Mouse (Mus musculus) myocyte (in vitro differentiated cells): ENCODE results near the gene Olfr286. TPM values are rescaled to one million over a fixed set of nuclear protein-coding genes. Genes with fewer than 3 reads are reported as not detected.

Experiments used
- H3K27me3 ChIP-seq: one replicate; pipeline ENCODE4 v1.6.1; 2011; ENCODE audit not compliant: control insufficient read depth, insufficient read depth, insufficient read length
- H3K36me3 ChIP-seq: one replicate; pipeline ENCODE4 v1.6.1; 2011; ENCODE audit not compliant: control insufficient read depth, insufficient read depth
- H3K4me2 ChIP-seq: one replicate; pipeline ENCODE4 v1.6.1; 2011; ENCODE audit warnings: low read depth, control low read depth
- H3K4me3 ChIP-seq: one replicate; pipeline ENCODE4 v1.5.1; 2011; ENCODE audit warnings: mild to moderate bottlenecking, control low read depth, moderate library complexity
- H3K79me2 ChIP-seq: one replicate; pipeline ENCODE4 v1.6.1; 2011; ENCODE audit not compliant: control insufficient read depth, insufficient read depth
- H3ac ChIP-seq: one replicate; pipeline ENCODE4 v1.6.1; 2011; ENCODE audit not compliant: control insufficient read depth, insufficient read length
- CEBPB ChIP-seq: IDR thresholded peaks from 2 replicates; pipeline ENCODE4 v1.6.1; 2011; ENCODE audit warnings: mild to moderate bottlenecking, moderate library complexity; ENCODE audit not compliant: poor library complexity, insufficient read depth, severe bottlenecking
- E2F4 ChIP-seq: IDR thresholded peaks from one replicate; pipeline ENCODE4 v1.6.1; 2011; ENCODE audit warnings: mild to moderate bottlenecking, control low read depth, moderate library complexity; ENCODE audit not compliant: insufficient read depth
- MAX ChIP-seq: IDR thresholded peaks from one replicate; pipeline ENCODE4 v1.6.1; 2011; ENCODE audit warnings: low read depth, mild to moderate bottlenecking, control low read depth
- MYOD1 ChIP-seq, 3 experiments: IDR thresholded peaks; one replicate each; pipeline ENCODE4 v1.6.1; 2011; ENCODE audit warnings: control low read depth in 2 of 3, low read depth in 2 of 3, mild to moderate bottlenecking in 2 of 3, moderate library complexity in 1 of 3; ENCODE audit not compliant: insufficient read length in 2 of 3, control insufficient read depth in 1 of 3
- MYOG ChIP-seq, 3 experiments: IDR thresholded peaks; one replicate each; pipeline ENCODE4 v1.6.1; 2011; ENCODE audit warnings: control low read depth in 2 of 3, low read depth in 2 of 3, mild to moderate bottlenecking in 2 of 3; ENCODE audit not compliant: insufficient read length in 2 of 3, control insufficient read depth in 1 of 3, insufficient read depth in 1 of 3
- POLR2A ChIP-seq: IDR thresholded peaks from one replicate; pipeline ENCODE4 v1.6.1; 2011; ENCODE audit warnings: low read depth, mild to moderate bottlenecking, control low read depth, moderate library complexity; ENCODE audit not compliant: insufficient read length
- POLR2AphosphoS2 ChIP-seq: IDR thresholded peaks from one replicate; pipeline ENCODE4 v1.6.1; 2011; ENCODE audit warnings: low read depth, control low read depth; ENCODE audit not compliant: insufficient read length
- REST ChIP-seq: IDR thresholded peaks from one replicate; pipeline ENCODE4 v1.6.1; 2011; ENCODE audit warnings: mild to moderate bottlenecking, control low read depth, moderate library complexity; ENCODE audit not compliant: insufficient read depth, insufficient read length
- SRF ChIP-seq: IDR thresholded peaks from one replicate; pipeline ENCODE4 v1.6.1; 2011; ENCODE audit warnings: low read depth; ENCODE audit not compliant: control insufficient read depth, insufficient read length
- TCF12 ChIP-seq: IDR thresholded peaks from one replicate; pipeline ENCODE4 v1.6.1; 2011; ENCODE audit warnings: mild to moderate bottlenecking, control low read depth; ENCODE audit not compliant: poor library complexity, insufficient read depth, severe bottlenecking
- TCF3 ChIP-seq: IDR thresholded peaks from one replicate; pipeline ENCODE4 v1.6.1; 2011; ENCODE audit warnings: low read depth, control low read depth; ENCODE audit not compliant: insufficient read length
- USF1 ChIP-seq: IDR thresholded peaks from one replicate; pipeline ENCODE4 v1.6.1; 2011; ENCODE audit warnings: low read depth, mild to moderate bottlenecking, control low read depth, moderate library complexity
- polyA plus RNA-seq: library from polyadenylated mRNA; unstranded; fragments of >200 nt; fragmentation: generic; extraction: Trizol; gene quantifications from one replicate; pipeline ENCODE4 v1.2.1, GENCODE M21; 2012; ENCODE audit warnings: missing spikeins

Olfr286 gene
- polyA plus RNA-seq, 1 experiment: not detected

DNA sequence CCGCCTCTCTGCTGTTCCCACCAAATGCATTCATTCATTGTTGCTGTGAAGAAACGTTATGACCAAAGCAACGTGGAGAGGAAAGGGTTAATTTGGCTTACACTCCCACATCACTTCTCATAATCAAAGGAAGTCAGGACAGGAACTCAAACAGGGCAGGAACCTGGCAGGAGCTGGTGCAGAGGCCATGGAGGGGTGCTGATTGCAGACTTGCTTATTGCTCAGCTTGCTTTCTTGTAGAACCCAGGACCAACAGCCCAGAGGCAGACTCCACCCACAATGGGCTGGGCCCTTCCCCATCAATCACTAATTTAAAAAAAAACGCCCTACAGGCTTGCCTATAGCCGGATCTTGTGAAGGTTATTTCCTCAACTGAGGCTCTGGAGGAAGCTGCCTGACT lies 20.1 kb downstream of the Olfr286 start:
- Histone ChIP-seq H3ac (no peak overlapping the region), H3K36me3 (no peaks in the 10 kb centered on the region), H3K4me2 (no peak overlapping the region), H3K4me3 (no peak overlapping the region), H3K79me2 (no peaks in the 10 kb centered on the region), H3K27me3 (peaks cover 4% of the 10 kb centered on the region)
- TF ChIP-seq TCF12 (no peak), MYOG (IDR thresholded peaks at IDR 0.05; ENCODE audit: control insufficient read depth in 1 of 3, insufficient read depth in 1 of 3, insufficient read length in 2 of 3, low read depth in 2 of 3) (no peak), MYOD1 (IDR thresholded peaks at IDR 0.05; ENCODE audit: control insufficient read depth in 1 of 3, insufficient read length in 2 of 3, low read depth in 2 of 3) (no peak), POLR2A (no peak), TCF3 (no peak), CEBPB (no peak), USF1 (no peak), POLR2AphosphoS2 (no peak), SRF (no peak), E2F4 (no peak), REST (no peak), MAX (no peak)

- H3K36me3 ChIP-seq: no peaks in the 10 kb centered on the region
- H3ac ChIP-seq: no peak overlapping the region
- no peak overlapping the region for H3K4me2 ChIP-seq
- no peaks in the 10 kb centered on the region for H3K79me2 ChIP-seq
- peaks cover 4% of the 10 kb centered on the region for H3K27me3 ChIP-seq
- H3K4me3 ChIP-seq: no peak overlapping the region
- TF ChIP-seq MYOG (IDR thresholded peaks at IDR 0.05; ENCODE audit: control insufficient read depth in 1 of 3, insufficient read depth in 1 of 3, insufficient read length in 2 of 3, low read depth in 2 of 3): no peak
- no peak for TF ChIP-seq USF1
- no peak for TF ChIP-seq TCF12
- no peak for TF ChIP-seq MYOD1 (IDR thresholded peaks at IDR 0.05; ENCODE audit: control insufficient read depth in 1 of 3, insufficient read length in 2 of 3, low read depth in 2 of 3)
- no peak for TF ChIP-seq POLR2AphosphoS2
- TF ChIP-seq SRF: no peak
- TF ChIP-seq CEBPB: no peak
- no peak for TF ChIP-seq POLR2A
- TF ChIP-seq E2F4: no peak
- no peak for TF ChIP-seq REST
- no peak for TF ChIP-seq TCF3
- no peak for TF ChIP-seq MAX
These were observed 20.8 kb downstream of the Olfr286 start for GRCm38 (mm10) chr15:98213336-98213870.

DNA sequence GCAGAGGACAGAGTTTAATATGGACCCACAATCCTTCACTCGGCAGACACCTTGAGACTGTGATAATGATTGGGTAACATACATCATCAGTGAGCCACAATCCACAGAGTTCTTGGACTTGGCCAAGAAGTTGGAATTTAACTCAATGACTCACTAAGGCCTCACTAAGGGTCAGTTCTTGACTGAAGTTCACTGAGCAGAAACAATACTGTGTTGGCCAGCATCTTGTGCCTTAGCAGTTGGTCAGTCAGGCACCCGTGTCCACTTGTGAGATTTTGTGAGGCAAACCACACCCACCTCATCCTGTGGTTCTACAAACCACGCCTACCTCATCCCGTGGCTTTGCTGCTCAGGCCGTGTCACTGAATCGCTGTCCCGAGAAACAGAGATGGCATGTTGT lies 24.6 kb downstream of the Olfr286 start:
- TF ChIP-seq SRF: no peak
- TF ChIP-seq REST: no peak
- Histone ChIP-seq H3K4me2 (no peak overlapping the region), H3K36me3 (no peaks in the 10 kb centered on the region), H3K27me3 (peaks cover 19% of the 10 kb centered on the region), H3ac (no peak overlapping the region), H3K79me2 (no peaks in the 10 kb centered on the region), H3K4me3 (no peak overlapping the region)

GRCm38 (mm10) chr15:98195442-98195841 lies 38.8 kb downstream of the Olfr286 start, which contains the start of gene Olfr288:
Gene Olfr288 (minus strand): TSS chr15:98195542.
- H3K4me3 ChIP-seq: no peak within 1 kb of the TSS
- no peaks in the 10 kb centered on the region for H3K79me2 ChIP-seq
- H3K36me3 ChIP-seq: no peaks in the 10 kb centered on the region
- H3K4me2 ChIP-seq: no peak within 1 kb of the TSS
- no peak within 1 kb of the TSS for H3ac ChIP-seq
- TF ChIP-seq E2F4 (no peak), TCF12 (no peak), SRF (no peak), POLR2AphosphoS2 (no peak), POLR2A (no peak), USF1 (no peak), MAX (no peak), TCF3 (no peak), MYOD1 (IDR thresholded peaks at IDR 0.05; ENCODE audit: control insufficient read depth in 1 of 3, insufficient read length in 2 of 3, low read depth in 2 of 3) (no peak), MYOG (IDR thresholded peaks at IDR 0.05; ENCODE audit: control insufficient read depth in 1 of 3, insufficient read depth in 1 of 3, insufficient read length in 2 of 3, low read depth in 2 of 3) (no peak), CEBPB (no peak), REST (no peak)
- H3K27me3 ChIP-seq: peaks cover 43% of the 10 kb centered on the region

GRCm38 (mm10) chr15:98184456-98184855 lies 49.8 kb downstream of the Olfr286 start:
- no peak overlapping the region for H3ac ChIP-seq
- no peaks in the 10 kb centered on the region for H3K36me3 ChIP-seq
- H3K4me3 ChIP-seq: no peak overlapping the region
- no peaks in the 10 kb centered on the region for H3K79me2 ChIP-seq
- H3K27me3 ChIP-seq: no peaks in the 10 kb centered on the region
- TF ChIP-seq SRF: no peak
- TF ChIP-seq POLR2A: no peak
- TF ChIP-seq REST: no peak
- no peak for TF ChIP-seq CEBPB
- TF ChIP-seq MYOD1 (IDR thresholded peaks at IDR 0.05; ENCODE audit: control insufficient read depth in 1 of 3, insufficient read length in 2 of 3, low read depth in 2 of 3): no peak
- TF ChIP-seq MAX: no peak
- no peak overlapping the region for H3K4me2 ChIP-seq
